Mouse (Mus musculus): ENCODE results near the gene Slc29a2. TPM values are rescaled to one million over a fixed set of nuclear protein-coding genes. Genes with fewer than 3 reads are reported as not detected.

Slc29a2 gene
- total and polyA plus RNA-seq, 3 experiments, result 2.1 to 6.6 (median 4.2) TPM

DNA sequence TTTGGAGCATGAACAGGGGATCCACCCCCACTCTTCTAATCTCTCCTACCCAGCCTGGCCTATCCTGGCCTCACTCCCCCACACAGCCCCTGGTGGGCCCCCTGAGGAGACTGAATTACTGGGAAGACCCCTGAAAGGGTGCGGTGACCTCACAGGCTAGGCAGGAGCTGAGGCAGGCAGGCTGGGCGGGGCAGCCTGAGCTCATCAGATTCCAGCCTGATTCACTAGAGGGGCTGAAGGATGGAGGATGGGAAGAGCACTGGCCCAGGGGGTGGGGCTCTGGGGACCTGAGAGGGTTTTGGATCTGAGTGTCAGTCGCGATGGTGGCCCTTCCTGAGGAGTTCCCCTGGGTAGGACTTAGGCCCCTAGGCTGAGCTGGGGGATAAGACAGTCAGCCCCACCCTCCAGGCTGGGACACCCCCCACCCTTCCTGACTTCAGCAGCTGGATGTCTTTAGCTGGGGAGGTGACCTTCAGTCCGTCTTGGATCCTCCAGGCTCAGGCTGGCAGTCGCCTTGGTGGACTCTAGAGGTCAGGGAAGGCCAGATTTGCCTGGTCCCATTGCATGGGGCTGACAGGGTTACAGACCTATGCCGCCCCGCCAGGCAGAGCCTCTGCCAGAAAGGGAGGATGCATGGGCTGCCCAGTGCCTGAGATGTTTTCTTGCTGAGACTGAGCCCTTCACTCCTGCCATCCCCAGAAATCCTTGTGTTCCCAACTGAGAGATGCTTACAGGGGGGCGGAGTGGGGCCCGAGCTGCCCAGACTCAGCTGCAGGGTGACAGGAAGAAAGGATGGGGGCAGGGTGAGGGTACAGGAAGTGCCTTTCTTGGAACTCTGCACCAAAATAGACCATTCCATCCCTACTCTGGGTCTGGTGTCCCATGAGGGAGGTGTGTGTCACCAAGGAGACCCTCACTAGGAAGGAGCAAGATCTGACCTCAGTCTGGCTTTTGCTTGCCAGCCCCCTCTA lies 35.4 kb downstream of the Slc29a2 start:
- Histone ChIP-seq H3K9ac (ENCODE audit: insufficient read depth, low read depth) (no peak overlapping the region), H3K36me3 (replicated peaks in 1 of 2; ENCODE audit: control insufficient read depth in 1 of 2, insufficient read depth in 1 of 2, low read length in 1 of 2) (peaks cover 0 to 12% of the 10 kb centered on the region in 2 experiments), H3K9me3 (replicated peaks; ENCODE audit: low read length) (no peaks in the 10 kb centered on the region), H3K4me2 (ENCODE audit: insufficient read depth, low read depth, poor library complexity, severe bottlenecking) (no peak overlapping the region), H3K4me1 (ENCODE audit: control insufficient read depth in 1 of 2, insufficient read depth in 2 of 2) (peaks cover 6 to 12% of the 10 kb centered on the region in 2 experiments), H3K4me3 (replicated peaks in 1 of 3; ENCODE audit: low read depth in 2 of 3, low read length in 2 of 3, poor library complexity in 1 of 3) (no peak overlapping the region), H3K27ac (ENCODE audit: insufficient read depth, low read depth) (no peak overlapping the region), H3K79me2 (replicated peaks; ENCODE audit: control insufficient read depth, extremely low read depth, insufficient read depth, poor library complexity, severe bottlenecking) (no peaks in the 10 kb centered on the region), H3K27me3 (replicated peaks) (peaks cover 24% of the 10 kb centered on the region)
- dilution Hi-C loops (cut with MboI; ENCODE audit: extremely low pct_ligation_motif_present, extremely low pct_unique_long_range_greater_than_20kb, low sequenced_read_pairs), result no loop called here
- TF ChIP-seq RCOR1 (conservative IDR thresholded peaks at IDR 0.05; ENCODE audit: low read depth, low read length) (no peak), CTCF (conservative IDR thresholded peaks at IDR 0.05 in 1 of 2, IDR thresholded peaks at IDR 0.05 in 1 of 2; ENCODE audit: low read depth in 2 of 2, low read length in 2 of 2) (no peak), MEF2A (IDR thresholded peaks at IDR 0.05; ENCODE audit: borderline replicate concordance, low read depth, low read length) (no peak), IRF4 (IDR thresholded peaks at IDR 0.05; ENCODE audit: low read depth, low read length) (no peak), NELFE (IDR thresholded peaks at IDR 0.05; ENCODE audit: low read depth, low read length) (no peak), NRF1 (IDR thresholded peaks at IDR 0.05; ENCODE audit: low read depth, low read length) (no peak), SMC3 (IDR thresholded peaks at IDR 0.05; ENCODE audit: low read depth, low read length) (no peak), SIN3A (IDR thresholded peaks at IDR 0.05; ENCODE audit: low read length) (no peak), ETS1 (conservative IDR thresholded peaks at IDR 0.05; ENCODE audit: low read depth, low read length) (no peak), BHLHE40 (IDR thresholded peaks at IDR 0.05; ENCODE audit: low read depth, low read length) (no peak), MYC (IDR thresholded peaks at IDR 0.05; ENCODE audit: low read depth, low read length) (no peak), E2F4 (IDR thresholded peaks at IDR 0.05; ENCODE audit: insufficient replicate concordance, low read depth, low read length) (no peak), KAT2A (IDR thresholded peaks at IDR 0.05; ENCODE audit: insufficient replicate concordance, low read length) (no peak)
- no peak for DNase-seq (ENCODE audit: extremely low read depth)
- in situ Hi-C loops (cut with MboI; ENCODE audit: low pct_ligation_motif_present, low pct_unique_long_range_greater_than_20kb, low sequenced_read_pairs), result no loop called here

DNA sequence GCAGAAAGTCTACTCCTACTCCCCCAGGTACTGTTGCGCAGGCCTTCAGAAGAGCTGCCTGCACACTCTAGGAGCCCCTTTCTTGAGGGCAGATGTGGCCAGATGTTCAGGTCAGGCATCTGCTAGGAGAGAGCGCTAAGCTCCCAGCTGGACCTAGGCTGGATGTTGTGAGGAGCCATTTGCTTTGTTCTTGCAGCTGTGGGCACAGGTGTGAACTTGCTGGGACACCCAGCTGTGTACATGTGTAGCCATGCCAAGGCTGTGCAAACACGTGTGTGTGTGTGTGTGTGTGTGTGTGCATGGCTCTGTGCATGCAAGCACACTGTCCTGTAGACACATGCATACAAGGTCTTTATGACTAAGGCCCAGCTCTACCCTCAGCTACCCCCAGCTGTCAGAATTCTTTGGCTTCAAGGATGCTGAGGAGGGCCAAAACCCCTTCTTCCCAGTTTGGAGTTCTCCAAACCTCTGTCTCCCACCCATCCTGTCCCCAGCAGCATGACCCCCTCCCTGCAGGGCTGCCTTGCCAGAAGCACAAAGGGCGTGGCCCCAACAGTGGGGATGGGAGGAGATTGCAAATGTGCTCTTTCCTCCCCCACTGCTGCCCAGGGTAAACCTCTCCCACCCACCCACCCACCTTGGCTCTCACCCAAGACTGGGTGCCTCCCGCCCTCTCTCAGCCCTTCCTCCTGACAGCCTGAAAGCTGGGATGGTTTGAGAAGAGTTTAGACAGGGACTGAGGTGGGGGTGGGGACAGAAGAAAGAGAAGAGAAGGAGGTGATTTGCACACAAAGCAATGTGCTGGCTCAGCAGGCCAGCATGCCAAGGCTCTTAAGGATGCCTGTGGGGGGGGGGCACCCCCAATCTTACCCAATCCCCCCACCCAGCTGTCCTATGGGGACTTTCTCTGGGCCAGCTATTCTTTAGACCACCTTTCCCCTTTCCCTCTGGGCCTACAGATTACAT lies 37.0 kb downstream of the Slc29a2 start:
- Histone ChIP-seq H3K27ac (ENCODE audit: insufficient read depth, low read depth) (no peak overlapping the region), H3K9ac (ENCODE audit: insufficient read depth, low read depth) (no peak overlapping the region)

More for the DNA sequence above, 37.0 kb downstream of the Slc29a2 start:
- in situ Hi-C loops (cut with MboI; ENCODE audit: low pct_ligation_motif_present, low pct_unique_long_range_greater_than_20kb, low sequenced_read_pairs) (no loop called here), dilution Hi-C loops (cut with MboI; ENCODE audit: extremely low pct_ligation_motif_present, extremely low pct_unique_long_range_greater_than_20kb, low sequenced_read_pairs) (no loop called here)
- Histone ChIP-seq H3K4me3 (replicated peaks in 1 of 3; ENCODE audit: low read depth in 2 of 3, low read length in 2 of 3, poor library complexity in 1 of 3) (no peak overlapping the region), H3K79me2 (replicated peaks; ENCODE audit: control insufficient read depth, extremely low read depth, insufficient read depth, poor library complexity, severe bottlenecking) (no peaks in the 10 kb centered on the region), H3K27me3 (replicated peaks) (peaks cover 40% of the 10 kb centered on the region), H3K4me2 (ENCODE audit: insufficient read depth, low read depth, poor library complexity, severe bottlenecking) (no peak overlapping the region), H3K9me3 (replicated peaks; ENCODE audit: low read length) (no peaks in the 10 kb centered on the region), H3K4me1 (ENCODE audit: control insufficient read depth in 1 of 2, insufficient read depth in 2 of 2) (peaks cover 5 to 11% of the 10 kb centered on the region in 2 experiments; a peak in 3 of 4 replicates), H3K36me3 (replicated peaks in 1 of 2; ENCODE audit: control insufficient read depth in 1 of 2, insufficient read depth in 1 of 2, low read length in 1 of 2) (peaks cover 0 to 4% of the 10 kb centered on the region in 2 experiments)
- DNase-seq (ENCODE audit: extremely low read depth), result no peak
- TF ChIP-seq MYC (IDR thresholded peaks at IDR 0.05; ENCODE audit: low read depth, low read length) (no peak), TBP (conservative IDR thresholded peaks at IDR 0.05; ENCODE audit: low read depth, low read length) (no peak)
